ENCODE assay signal across 8 mouse cellular contexts in the genomic region with DNA sequence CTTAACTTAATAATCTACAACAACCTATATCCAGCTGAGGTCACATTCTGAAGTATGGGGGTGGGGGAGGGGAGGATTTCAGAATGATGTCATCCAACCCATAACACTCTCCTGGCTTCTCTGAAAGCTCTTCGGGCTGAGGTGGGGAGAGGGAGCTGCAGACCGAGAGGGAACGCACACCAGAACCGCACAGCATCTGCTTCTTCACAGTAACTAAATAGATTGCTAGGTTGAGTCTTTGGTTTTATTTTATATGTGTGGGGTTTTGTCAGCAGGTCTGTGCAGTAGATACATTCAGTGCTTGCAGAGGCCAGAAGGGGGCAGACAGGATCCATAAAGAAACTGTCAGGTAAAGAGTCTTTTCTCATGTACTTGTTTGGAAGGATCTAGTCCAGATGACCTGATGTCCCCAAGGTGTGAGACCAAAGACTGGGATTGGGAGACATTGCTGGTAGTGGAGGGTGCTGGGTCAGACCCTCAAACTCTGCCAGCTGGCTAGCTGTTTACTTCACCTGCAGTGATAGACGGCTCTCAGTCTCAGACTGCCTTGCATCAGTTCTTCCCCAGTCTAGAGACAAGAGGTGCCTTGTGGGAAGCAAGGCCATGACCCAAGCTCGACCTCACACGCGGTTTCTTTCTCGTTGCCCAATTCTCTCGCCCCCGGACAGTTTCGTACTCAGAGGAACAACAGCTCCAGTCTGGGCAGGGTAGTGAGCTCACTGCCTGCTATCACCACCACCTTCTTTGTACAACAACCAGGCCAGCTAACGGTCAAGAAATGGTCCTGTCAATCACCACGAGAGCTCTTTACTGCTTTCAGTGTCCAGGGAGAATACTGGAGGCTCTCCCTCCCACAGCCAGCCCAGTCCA.
DNase-seq lines count a peak whose midpoint lies in the region; ATAC-seq and TF ChIP-seq lines count a peak whose summit lies in the region.

No protein-coding gene starts in this region.

- peak; percentile 58 for ATAC-seq in kidney, embryonic 14.5 days (ENCODE audit: low FRiP score, low TSS enrichment)
- ATAC-seq in midbrain, postnatal 0 days (ENCODE audit: low FRiP score) = no peak
- ATAC-seq in activated CD4-positive, CD25-positive, alpha-beta regulatory T cell, adult 4 months = no peak

- no peak overlapping the region for H3K4me3 ChIP-seq in forebrain, embryonic 10.5 days
- H3K4me3 ChIP-seq in kidney, embryonic 14.5 days (ENCODE audit: low read length) = no peak overlapping the region
- no peak overlapping the region for H3K4me3 ChIP-seq in midbrain, postnatal 0 days (ENCODE audit: low read depth, low read length)

- 72% methylated on average over 14 of the region's 14 CpGs for whole genome bisulfite sequencing in forebrain, embryonic 10.5 days
- 70% methylated on average over 14 of the region's 14 CpGs for WGBS in kidney, embryonic 14.5 days
- 72% methylated on average over 14 of the region's 14 CpGs for WGBS in midbrain, postnatal 0 days

- no peaks in the 10 kb centered on the region for H3K27me3 ChIP-seq in forebrain, embryonic 10.5 days (ENCODE audit: poor library complexity, severe bottlenecking)
- no peaks in the 10 kb centered on the region for H3K27me3 ChIP-seq in kidney, embryonic 14.5 days (ENCODE audit: control insufficient read depth, insufficient read depth, low read length)
- H3K27me3 ChIP-seq in midbrain, postnatal 0 days (ENCODE audit: insufficient read depth, low read length) = no peaks in the 10 kb centered on the region

- no peak overlapping the region for H3K9ac ChIP-seq in kidney, embryonic 14.5 days (ENCODE audit: low read depth, low read length)
- no peak overlapping the region for H3K9ac ChIP-seq in midbrain, postnatal 0 days (replicated peaks; ENCODE audit: low read length, poor library complexity, severe bottlenecking)

- peak; percentile 23 to 27 for DNase-seq in cerebellum, postnatal 10 days
- DNase-seq in cerebellum, adult 9-11 months = no peak
- peak; percentile 10 for DNase-seq in CD4-positive helper T cell, adult 2 months (ENCODE audit: low read depth, low spot score)
- DNase-seq in forebrain, embryonic 10.5 days (ENCODE audit: extremely low spot score, low spot score) = no peak
- peak; percentile 54 for DNase-seq in midbrain, postnatal 0 days (ENCODE audit: low spot score)
- DNase-seq in natural killer cell, adult 2 months (ENCODE audit: low spot score in 2 of 2) = no peak

- peak; percentile 63 for TF ChIP-seq CTCF in midbrain, postnatal 0 days (IDR thresholded peaks at IDR 0.05)

- no peaks in the 10 kb centered on the region for H3K9me3 ChIP-seq in forebrain, embryonic 10.5 days
- no peaks in the 10 kb centered on the region for H3K9me3 ChIP-seq in kidney, embryonic 14.5 days (ENCODE audit: control insufficient read depth, low read length)
- H3K9me3 ChIP-seq in midbrain, postnatal 0 days (ENCODE audit: low read length) = no peaks in the 10 kb centered on the region

- peak overlapping the region; percentile 17; the same call in 1 of the 2 replicates for H3K27ac ChIP-seq in forebrain, embryonic 10.5 days
- no peak overlapping the region for H3K27ac ChIP-seq in kidney, embryonic 14.5 days (ENCODE audit: low read depth, low read length)
- no peak overlapping the region for H3K27ac ChIP-seq in midbrain, postnatal 0 days (ENCODE audit: low read depth, low read length)

- peaks cover 19% of the 10 kb centered on the region for H3K4me1 ChIP-seq in forebrain, embryonic 10.5 days
- no peaks in the 10 kb centered on the region for H3K4me1 ChIP-seq in kidney, embryonic 14.5 days (ENCODE audit: control insufficient read depth, insufficient read depth, low read length)
- no peaks in the 10 kb centered on the region for H3K4me1 ChIP-seq in midbrain, postnatal 0 days (ENCODE audit: insufficient read depth, low read length)

- no peak overlapping the region for H3K4me2 ChIP-seq in kidney, embryonic 14.5 days (replicated peaks; ENCODE audit: low read depth, low read length)
- H3K4me2 ChIP-seq in midbrain, postnatal 0 days (ENCODE audit: low read depth, low read length, poor library complexity, severe bottlenecking) = no peak overlapping the region

- H3K36me3 ChIP-seq in forebrain, embryonic 10.5 days (replicated peaks) = no peaks in the 10 kb centered on the region
- no peaks in the 10 kb centered on the region for H3K36me3 ChIP-seq in kidney, embryonic 14.5 days (ENCODE audit: control insufficient read depth, insufficient read depth, low read length)
- H3K36me3 ChIP-seq in midbrain, postnatal 0 days (ENCODE audit: insufficient read depth, low read length) = no peaks in the 10 kb centered on the region

Comparison
In these comparisons a context has a peak if more than half of its experiments do, and no peak if none do; other contexts are left out.
1. DNase-seq: peak in cerebellum, postnatal 10 days (2 of 2), CD4-positive helper T cell, adult 2 months (single experiment) and midbrain, postnatal 0 days (single experiment); none in cerebellum, adult 9-11 months (single experiment), forebrain, embryonic 10.5 days (single experiment) and natural killer cell, adult 2 months (0 of 2).